Mouse (Mus musculus) spleen, postnatal 10 days (tissue): Measurements from ENCODE around the gene Eif5a2.

ENCODE experiments used
- DNase-seq, 2 experiments: peaks; one replicate each; pipeline ENCODE4 v3.0.0; 2021 to 2022; ENCODE audit warnings: low spot score in 2 of 2

Gene Eif5a2

DNA sequence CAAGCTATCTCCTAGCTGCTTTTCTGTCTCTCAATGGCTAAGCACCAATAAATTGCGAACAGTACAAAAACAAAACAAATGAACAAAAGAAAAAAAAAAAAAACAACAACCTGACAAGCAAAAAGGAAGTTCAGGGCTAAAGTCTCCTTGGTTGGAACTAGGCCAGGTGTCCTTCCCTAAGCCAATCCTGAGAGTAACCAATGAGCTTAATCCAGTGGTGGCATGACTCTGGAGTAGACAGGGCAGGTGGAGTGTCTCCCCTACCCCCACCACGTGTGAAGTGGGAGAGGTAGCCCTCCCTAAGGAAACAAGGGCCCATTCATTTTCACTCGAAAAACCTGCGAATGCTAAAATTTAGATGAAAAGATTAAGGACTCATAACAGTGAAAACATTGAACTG is 30.4 kb downstream of the Eif5a2 start:
- no peak for DNase-seq

DNA sequence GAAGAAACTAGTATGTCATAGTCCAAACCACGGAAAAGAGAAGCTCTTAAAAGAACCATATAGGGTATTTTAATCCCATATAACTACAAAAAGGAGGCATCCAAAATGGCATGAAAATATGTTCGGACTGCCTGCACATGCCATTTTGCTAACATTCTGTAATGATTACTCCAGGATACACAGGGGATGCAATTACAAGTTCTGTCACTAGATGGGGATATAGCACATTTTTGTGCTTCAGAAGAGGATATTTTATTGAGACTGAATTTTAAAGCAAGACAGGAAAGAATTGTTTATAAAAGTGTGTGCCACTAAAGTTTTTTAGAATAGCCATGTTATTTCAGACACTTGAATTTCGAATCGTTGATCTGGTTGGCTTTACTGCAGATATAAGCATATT is 33.3 kb downstream of the Eif5a2 start:
- no peak for DNase-seq

DNA sequence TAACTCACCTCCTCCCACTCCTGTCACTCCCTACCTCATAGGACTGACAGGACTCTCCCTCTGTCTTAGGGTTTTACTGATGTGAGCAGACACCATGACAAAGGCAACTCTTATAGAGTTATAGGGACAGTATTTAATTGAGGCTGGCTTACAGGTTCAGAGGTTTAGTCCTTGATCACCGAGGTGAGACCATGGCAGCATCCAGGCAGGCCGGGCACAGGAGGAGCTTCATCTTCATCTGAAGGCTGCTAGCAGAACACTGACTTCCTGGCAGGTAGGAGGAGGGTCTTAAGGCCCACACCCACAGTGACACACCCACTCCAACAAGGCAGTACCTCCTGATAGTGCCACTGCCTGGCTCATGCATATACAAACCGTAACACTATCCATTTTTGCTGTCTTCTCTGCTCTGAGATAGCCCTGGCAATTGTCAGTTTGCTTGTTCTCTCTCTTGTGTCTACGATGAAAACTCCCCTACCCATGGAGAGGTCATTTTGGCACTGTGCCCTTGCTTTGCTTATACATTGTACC is 35.0 kb downstream of the Eif5a2 start:
- no peak for DNase-seq

DNA sequence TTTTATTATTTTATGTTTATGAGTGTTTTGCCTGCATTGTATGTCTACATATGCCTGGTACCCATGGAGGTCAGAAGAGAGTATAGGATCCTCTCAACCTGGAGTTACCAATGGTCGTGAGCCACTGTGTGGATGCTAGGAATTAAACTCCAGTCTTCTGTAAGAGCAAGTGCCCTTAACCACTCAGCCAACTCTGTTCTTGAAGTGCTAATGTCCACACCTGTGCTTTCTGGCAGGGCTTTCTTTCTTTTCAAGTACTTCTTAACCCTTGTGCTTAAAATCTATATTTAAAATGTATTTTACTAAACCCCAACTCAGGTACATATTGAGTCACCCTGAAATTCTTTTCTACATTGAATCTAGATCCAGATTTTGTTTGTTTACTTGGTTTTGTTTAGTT is 45.2 kb downstream of the Eif5a2 start:
- DNase-seq: no peak

DNA sequence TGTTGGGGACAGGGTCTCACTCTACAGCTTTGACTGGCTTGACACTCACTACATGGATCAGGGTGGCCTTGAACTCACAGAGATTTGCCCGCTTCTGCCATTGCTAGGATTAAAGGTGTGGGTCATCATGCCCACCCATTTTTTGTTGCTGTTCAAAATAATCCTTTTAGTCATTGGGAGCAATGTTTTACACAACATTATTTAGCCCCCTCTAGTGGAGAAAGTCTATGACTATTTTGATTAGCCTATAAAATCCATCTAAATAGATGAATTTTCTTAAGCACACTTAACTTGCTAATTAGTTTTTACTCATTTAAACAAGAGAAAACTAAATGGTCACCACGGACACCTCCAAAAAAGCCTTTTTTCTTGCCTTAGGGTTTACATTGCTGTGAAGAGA is 46.5 kb downstream of the Eif5a2 start:
- no peak for DNase-seq

DNA sequence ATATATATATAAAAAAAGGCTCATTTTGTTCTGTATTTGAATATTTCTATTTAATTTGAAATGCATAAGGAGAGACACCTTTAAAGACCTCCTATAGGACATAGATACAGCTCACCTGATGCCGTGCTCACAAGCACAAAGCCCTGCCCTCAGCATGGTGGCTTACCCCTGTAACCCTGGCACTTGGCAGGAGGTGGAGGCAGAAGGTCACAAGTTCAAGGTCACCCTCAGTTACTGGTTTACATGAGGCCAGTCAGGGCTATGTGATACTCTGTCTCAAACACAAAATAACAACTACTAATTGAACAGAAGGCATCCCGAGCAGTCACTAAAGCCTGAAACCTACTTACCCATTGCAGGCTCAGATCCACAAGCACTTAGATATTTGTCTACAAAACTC is 48.4 kb downstream of the Eif5a2 start:
- DNase-seq: no peak

DNA sequence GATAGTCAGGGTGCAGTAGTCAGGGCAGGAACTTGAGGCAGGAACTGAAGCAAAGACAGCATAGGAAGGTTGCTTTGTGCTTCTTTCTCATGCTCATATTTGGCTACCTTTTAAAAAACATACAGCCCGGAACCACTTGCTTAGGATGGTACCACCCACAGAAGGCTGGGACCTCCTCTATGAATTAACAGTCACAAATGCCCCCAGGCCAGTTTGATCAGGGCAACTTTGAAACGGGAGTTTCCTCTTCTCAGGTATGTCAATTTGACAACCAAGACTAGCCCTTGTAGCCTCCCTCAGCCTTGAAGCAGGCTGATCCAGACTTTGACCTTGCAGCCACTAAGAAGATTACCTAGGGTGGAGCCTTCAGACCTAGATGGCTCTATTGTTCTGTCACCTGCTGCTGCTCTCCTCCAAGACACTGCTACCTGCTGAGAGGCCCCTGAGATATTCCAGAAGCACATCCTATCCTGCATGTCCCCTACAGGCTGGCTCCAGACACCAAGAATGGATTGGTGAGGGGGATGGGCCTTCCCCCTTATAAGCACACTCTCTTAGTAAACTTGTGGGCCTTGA is 55.8 kb downstream of the Eif5a2 start:
- no peak for DNase-seq

DNA sequence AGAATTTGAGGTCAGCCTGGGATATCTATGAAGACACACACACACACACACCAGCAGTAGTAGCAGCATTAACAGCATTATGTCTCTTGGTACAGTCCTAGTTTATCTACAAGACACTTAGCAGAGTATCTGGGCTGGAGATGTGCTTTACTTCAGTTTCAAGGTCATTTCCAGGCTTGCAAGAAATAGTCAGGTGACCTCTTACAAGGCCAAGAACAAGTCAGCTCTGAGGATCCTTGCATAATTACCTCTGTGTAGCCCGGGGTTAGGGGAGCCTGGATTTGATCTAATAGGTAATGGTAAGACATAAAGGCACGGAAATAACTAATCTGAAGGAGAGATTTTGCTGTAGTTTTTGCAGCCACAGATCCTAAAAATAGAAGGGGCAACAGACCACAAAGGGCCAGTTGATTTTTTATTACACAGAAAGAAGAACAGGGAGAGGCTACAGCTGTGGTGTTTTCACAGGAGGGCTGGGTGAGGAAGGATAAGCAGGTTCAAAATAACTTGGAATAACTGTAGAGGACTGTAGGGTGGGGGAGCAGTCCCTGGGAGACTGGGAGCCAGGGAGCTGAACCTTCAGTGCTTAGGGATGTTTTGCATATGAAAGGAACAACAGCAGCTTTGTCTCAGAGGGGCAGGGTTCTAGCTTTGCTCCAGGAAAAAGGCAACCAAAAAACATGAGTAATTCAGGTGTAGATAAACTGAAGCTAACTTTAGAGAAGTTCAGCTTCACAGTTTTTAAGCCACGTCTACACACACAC is 61.0 kb downstream of the Eif5a2 start:
- DNase-seq: no peak

DNA sequence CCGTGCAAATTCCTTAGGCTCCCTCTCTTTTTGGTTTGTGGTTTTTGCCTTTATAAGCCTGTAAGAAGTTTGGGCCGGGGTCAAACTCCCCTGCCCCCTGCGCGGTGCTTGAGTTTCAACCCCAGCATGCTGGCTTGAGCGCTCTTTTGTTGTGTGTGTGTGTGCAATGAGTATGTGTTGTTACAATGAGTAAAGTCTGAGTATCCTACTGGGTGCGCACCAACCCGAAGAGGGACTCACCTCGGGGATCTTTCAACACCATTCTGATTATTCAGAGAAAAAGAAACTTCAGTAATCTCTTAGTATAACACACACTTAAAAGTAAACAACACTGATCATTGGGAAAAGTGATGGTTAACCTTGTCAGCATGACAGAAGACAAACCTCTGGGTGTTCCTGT is 62.2 kb downstream of the Eif5a2 start:
- no peak for DNase-seq

DNA sequence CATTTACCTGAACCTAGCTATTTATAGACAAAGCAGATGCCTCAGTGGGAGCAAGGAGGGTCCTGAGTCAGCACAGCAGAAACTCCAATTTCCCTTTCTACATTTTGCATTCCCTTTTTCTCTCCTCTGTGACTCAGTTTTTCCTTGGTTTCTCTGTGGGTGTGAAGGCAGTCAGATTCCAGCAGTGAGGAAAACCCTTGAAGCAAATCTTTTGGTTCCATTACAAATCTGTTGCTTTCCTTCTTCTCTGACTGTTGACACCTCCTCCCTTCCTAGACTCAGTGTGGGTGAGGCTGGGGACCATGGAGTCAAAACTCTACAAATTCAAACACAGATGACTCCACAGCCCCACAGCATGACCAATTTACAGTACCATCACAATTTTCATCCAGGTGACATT is 66.0 kb downstream of the Eif5a2 start:
- DNase-seq: no peak
